Mouse (Mus musculus) cerebellum, adult 2 months (tissue): ENCODE data around the gene 2210407C18Rik.

Experiments used
- CTCF ChIP-seq: fragments of 200-500 bp; IDR thresholded peaks from 2 replicates; pipeline ENCODE4 v1.5.1; 2011; ENCODE audit warnings: low read depth, mild to moderate bottlenecking, control low read depth, low read length, moderate library complexity, borderline replicate concordance; ENCODE audit not compliant: insufficient read depth
- POLR2A ChIP-seq: fragments of 200-500 bp; IDR thresholded peaks from 2 replicates; pipeline ENCODE4 v1.6.1; 2011; ENCODE audit warnings: low read length, control low read depth, borderline replicate concordance; ENCODE audit not compliant: insufficient read depth

DNA sequence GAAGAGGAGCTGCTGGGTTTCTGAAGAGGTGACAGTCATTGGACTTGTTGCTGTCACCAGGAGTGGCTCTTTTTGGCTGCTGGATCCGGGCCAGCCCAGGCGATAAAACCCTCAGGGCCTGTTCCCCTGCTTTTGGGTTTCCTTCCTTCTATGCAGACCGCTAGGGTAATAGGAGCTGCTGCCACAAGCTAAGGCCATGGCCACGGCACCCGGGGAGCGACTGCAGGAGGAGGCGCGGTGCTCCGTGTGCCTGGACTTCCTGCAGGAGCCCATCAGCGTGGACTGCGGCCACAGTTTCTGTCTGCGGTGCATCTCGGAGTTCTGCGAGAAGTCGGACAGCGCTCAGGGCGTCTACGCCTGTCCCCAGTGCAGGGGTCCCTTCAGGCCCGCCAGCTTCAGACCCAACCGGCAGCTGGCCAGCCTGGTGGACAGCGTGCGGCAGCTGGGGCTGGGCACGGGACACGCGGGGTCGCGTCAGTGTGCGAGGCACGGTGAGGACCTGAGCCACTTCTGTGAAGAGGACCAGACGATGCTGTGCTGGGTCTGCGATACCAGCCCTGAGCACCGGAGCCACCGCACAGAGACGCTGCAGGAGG lies 24.5 kb upstream of the 2210407C18Rik start, which contains the start of gene Trim58:
- TF ChIP-seq CTCF (no peak), POLR2A (no peak)
